Mouse (Mus musculus): Measurements from ENCODE around the gene Ddn.

GRCm38 (mm10) chr15:98775533-98775932 lies 33.8 kb downstream of the Ddn start:
- TF ChIP-seq POLR2A (IDR thresholded peaks at IDR 0.05; ENCODE audit: low read depth, low read length) (no peak), CTCF (IDR thresholded peaks at IDR 0.05; ENCODE audit: extremely low read depth, insufficient read length, insufficient replicate concordance, low read depth, low read length) (no peak)
